Mouse (Mus musculus): ENCODE results near the gene Pabpc4.
"Not testable (repeated sequence)": the region's sequence is repeated elsewhere in the genome, so short reads cannot be mapped to it uniquely, and the experiment has no call there.

Pabpc4 gene

DNA sequence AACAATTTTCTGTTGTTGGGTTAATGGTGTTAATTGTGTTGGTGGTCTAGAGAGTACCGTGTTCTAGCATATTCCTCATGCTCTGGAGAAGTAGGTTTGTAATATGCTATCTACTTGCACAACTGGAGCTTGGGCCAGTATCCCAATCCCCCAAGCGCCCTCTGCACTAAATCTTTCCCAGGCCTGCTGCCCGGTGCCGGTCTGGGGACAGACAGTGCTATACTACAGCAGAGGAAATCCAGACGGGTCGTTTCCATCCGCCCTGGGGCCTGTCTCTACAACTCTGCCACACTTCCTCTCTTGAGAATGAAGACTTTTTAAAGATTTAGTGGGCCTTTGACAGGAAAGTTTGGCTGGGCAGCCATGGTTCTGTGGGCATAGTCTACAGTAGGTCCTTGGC, 30.8 kb downstream of the Pabpc4 start:
- in situ Hi-C loops (cut with MboI; ENCODE audit: unreplicated experiment in 2 of 2): loop anchor here in 1 of 2 experiments (25.0 kb wide), 2 partner anchors 94 to 619 kb away; partner anchors contain the start of genes 4930535I16Rik, Mycbp and Rragc

DNA sequence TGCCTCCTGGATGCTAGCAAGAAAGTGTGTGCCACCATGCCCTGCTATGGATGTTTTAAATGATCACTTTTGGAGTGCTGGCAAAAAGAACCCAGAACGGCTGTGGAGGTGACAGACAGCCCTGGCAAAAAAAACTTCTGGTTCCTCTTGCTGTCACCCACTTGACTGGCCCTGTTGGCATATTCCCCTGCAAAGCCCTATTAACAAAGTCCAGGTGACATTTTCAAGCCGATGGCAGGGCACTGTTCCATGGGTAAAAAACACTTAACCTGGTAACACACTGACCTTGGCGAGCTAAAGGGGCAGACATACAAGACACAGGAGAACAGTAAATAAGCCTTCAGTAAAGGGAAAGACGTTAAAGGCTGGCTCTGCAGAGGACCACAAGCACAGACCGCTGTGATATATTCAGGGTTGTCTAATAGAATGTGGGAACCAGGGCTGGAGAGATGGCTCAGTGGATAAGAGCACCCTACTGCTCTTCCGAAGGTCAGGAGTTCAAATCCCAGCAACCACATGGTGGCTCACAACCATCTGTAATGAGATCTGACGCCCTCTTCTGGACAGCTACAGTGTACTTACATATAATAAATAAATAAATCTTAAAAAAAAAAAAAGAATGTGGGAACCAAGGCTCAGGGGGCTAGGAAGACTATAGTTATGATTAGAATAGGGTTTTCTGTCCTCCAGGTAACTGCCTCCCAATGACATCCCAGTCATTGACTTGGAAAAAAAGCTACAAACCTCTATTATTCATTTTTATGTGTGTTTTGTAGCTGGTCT, 31.7 kb downstream of the Pabpc4 start:
- in situ Hi-C loops (cut with MboI; ENCODE audit: unreplicated experiment in 2 of 2): loop anchor here in 1 of 2 experiments (25.0 kb wide), 2 partner anchors 93 to 618 kb away; partner anchors contain the start of genes 4930535I16Rik, Mycbp and Rragc

DNA sequence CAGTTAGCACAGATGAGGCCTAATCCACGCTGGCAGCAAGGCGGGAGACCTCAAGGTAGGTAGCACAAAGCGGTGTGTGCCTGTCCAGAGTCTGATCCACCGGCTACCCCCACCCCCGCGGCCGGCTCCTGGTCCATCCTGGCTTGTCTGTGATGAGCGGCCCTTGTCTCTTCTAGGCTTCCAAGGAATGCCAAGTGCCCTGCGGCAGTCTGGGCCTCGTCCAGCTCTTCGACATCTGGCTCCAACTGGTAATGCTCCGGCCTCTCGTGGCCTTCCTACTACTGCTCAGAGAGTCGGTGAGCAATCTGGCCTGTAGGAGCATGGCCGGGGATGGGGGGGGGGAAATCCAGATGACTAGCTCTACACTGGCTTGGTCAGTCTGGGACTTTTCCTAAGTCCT, 32.9 kb downstream of the Pabpc4 start:
- in situ Hi-C loops (cut with MboI; ENCODE audit: unreplicated experiment in 2 of 2): loop anchor here in 1 of 2 experiments (25.0 kb wide), 2 partner anchors 92 to 617 kb away; partner anchors contain the start of genes 4930535I16Rik, Mycbp and Rragc

DNA sequence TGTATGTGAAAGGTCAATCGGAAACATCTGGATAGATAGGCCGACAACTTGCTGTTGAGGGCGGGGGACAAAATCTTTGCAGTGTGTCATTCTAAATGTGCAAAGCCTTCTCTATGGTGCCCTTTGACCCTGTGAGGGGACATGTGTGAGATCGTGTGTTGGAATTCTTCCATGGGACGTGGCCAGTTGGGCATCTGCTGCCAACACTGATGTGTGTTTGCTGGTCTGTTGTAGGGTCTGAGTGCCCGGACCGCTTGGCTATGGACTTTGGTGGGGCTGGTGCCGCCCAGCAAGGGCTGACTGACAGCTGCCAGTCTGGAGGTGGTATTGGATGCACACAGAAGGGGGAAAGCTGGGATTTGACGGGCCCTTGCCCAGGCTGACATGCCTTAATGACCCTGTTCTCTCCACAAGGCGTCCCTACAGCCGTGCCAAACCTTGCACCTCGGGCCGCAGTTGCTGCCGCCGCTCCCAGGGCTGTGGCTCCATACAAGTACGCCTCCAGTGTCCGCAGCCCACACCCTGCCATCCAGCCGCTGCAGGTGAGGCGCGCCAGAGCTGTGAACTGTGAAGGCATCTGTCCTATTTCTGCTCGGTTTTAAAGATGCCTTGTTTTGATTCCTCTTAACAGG, 33.5 kb downstream of the Pabpc4 start:
- in situ Hi-C loops (cut with MboI; ENCODE audit: unreplicated experiment in 2 of 2): loop anchor here in 1 of 2 experiments (25.0 kb wide), 2 partner anchors 92 to 617 kb away; partner anchors contain the start of genes 4930535I16Rik, Mycbp and Rragc

DNA sequence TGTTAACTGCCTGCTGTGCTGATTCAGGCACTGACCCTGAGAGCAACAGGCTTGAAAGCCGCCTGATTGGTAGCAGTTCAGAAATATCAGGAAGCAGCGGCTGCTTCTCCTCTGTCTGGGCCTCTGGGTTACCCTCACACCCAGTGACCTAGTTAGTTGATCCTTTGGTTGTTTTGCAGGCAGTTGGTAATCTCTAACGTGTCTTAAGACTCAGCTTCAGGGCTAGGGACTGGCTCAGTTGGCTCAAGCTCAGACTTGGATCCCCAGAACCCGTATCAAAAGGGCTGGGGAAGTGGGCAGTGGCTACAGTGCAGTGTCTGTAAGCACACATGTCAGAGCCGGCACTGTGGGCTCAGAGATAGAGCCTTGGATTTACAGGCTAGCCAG, 34.0 kb downstream of the Pabpc4 start:
- in situ Hi-C loops (cut with MboI; ENCODE audit: unreplicated experiment in 2 of 2): loop anchor here in 1 of 2 experiments (25.0 kb wide), 2 partner anchors 91 to 616 kb away; partner anchors contain the start of genes 4930535I16Rik, Mycbp and Rragc

DNA sequence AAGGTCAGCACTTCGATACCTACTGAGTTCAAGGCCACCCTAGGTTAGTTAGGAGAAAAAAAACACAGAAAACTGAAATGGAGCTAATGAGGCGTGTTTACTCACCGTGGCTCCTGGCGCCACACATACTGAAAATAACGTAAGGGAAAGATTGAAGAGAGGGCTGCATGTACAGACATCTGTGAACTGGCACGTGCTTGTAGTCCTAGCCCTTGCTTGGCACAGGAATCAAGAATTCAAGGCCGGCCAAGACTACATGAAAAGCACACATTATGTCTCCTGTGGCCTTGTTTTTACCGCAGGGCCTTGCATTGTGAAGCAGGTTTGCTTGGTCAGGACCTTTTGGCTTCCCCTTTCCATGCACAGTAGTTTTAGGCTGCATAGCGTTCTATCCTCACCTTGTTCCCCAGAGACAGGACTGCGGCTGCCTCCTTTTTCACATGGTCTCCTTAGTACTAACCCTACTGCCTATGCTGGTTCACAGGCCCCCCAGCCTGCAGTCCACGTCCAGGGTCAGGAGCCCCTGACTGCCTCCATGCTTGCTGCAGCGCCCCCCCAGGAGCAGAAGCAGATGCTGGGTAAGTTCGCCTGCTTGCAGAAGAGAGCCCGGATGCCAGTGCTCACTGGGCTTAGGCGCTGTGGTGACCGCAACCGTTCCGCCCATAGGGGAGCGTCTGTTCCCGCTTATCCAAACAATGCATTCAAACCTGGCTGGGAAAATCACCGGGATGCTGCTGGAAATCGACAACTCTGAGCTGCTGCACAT, 35.2 kb downstream of the Pabpc4 start:
- in situ Hi-C loops (cut with MboI; ENCODE audit: unreplicated experiment in 2 of 2): loop anchor here in 1 of 2 experiments (25.0 kb wide), 2 partner anchors 90 to 615 kb away; partner anchors contain the start of genes 4930535I16Rik, Mycbp and Rragc

DNA sequence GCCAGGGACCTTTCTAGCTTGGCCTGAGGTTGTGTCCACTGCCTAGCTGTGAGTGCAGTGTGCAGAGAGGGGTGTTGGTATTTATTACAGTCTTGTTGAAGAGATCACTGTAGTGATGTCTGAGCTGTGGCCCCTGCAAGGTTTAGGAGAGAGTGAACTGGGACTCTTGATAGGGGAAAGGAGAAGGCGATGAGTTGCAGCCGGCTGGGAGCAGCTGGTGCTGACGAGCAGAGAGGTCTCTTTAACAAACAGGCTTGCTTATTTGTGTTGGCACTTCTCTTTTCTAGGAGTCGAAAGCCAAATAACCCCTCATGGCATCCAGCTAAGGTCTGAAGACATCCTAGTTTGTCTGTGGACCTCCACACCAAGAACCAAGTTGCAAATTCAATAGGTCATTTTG, 36.1 kb downstream of the Pabpc4 start:
- in situ Hi-C loops (cut with MboI; ENCODE audit: unreplicated experiment in 2 of 2): loop anchor here in 1 of 2 experiments (25.0 kb wide), 2 partner anchors 89 to 614 kb away; partner anchors contain the start of genes 4930535I16Rik, Mycbp and Rragc

DNA sequence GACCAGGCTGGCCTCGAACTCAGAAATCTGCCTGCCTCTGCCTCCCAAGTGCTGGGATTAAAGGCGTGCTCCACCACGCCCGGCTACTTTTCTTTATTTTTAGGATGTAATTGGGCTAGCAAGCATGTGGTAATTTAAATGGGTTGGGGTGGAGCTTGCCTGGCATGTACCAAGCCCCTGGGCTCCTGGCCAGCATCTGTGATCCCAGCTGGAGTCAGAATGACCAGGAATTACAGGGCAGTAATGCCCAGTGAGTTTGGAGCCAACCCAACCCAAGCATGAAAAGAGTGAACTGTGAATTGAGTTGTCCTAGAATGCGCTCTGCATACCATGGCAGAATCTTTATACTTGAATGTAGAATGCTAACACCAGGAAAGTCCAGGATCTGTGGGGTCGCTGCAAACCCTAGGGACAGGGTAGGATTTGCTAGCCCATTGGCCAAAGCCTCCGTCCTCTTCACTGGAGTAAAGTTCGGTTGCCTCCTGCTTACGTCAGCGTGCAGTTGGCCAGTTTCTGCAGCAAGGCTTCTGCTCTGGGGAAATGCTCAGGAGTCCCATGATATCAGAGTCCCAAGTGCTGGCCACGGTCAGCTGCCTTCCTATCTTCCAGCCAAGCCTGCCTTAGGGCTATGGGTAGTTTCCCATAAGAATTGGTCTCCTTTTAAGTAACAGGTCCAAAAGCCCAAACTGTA, 37.0 kb downstream of the Pabpc4 start:
- in situ Hi-C loops (cut with MboI; ENCODE audit: unreplicated experiment in 2 of 2): loop anchor here in 1 of 2 experiments (25.0 kb wide), 2 partner anchors 88 to 613 kb away; partner anchors contain the start of genes 4930535I16Rik, Mycbp and Rragc

DNA sequence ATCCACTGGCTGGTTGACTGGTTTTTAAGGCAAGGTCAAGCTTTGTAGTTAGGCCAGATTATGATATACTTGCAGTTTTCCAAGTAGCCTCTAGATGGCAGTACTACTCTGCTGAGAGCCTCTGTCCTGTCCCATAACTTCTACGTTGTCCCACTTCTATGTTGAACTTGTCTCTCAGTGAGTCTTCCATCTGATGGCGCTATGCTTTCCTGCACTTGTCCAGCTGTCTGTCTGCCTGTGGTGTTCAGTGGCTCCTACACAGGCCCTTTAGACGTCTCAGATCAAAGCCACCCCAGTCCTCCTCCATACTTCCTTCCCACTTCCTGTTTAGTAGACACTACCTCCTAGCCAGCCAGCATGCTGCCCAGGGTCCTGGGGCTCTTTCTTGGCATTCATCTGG, 43.6 kb downstream of the Pabpc4 start:
- in situ Hi-C loops (cut with MboI; ENCODE audit: unreplicated experiment in 2 of 2): loop anchor here in 1 of 2 experiments (10.0 kb wide), 2 partner anchors 219 to 279 kb away; no protein-coding TSS in a partner anchor

DNA sequence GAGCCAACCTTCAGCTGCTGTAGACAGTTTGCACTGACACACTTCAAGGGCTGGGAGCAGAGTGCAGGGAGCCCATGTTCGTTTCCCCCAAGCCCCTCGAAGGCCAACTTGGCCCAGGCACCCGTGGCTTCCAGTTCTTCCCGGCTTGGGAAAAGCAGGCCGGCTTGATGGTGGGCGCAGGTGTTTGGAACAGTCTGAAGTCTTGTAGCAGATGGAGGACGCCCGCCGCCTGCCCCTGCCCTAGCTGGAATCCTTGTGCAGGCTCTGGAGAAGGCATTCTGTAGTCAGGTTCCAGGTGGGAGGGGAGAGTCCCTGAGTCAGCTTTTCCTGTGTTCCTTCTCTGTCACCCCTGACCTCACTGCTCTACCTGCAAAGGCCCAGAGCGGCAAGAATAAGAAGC, 44.8 kb downstream of the Pabpc4 start:
- in situ Hi-C loops (cut with MboI; ENCODE audit: unreplicated experiment in 2 of 2): loop anchor here in 1 of 2 experiments (10.0 kb wide), 2 partner anchors 218 to 278 kb away; no protein-coding TSS in a partner anchor

DNA sequence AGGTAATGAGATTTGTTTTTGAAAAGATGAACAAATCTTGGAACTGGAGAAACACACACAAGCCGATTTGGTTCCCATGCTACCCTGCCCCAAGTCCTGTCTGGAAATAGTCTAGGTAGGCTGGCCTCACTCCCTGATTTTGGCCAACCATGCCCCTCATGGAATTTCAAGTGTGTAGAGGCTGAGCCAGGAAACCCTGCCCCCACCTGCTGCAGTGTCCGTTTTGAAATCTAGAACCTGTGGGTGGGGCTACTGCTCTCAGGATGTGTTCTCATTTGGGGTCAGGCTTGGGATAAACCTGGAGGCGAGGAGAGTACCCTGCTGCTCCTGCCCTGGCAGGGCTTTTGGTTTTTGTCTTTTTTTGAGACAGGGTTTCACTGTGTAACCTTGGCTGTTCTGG, 46.1 kb downstream of the Pabpc4 start:
- in situ Hi-C loops (cut with MboI; ENCODE audit: unreplicated experiment in 2 of 2): loop anchor here in 1 of 2 experiments (10.0 kb wide), 2 partner anchors 217 to 277 kb away; no protein-coding TSS in a partner anchor

DNA sequence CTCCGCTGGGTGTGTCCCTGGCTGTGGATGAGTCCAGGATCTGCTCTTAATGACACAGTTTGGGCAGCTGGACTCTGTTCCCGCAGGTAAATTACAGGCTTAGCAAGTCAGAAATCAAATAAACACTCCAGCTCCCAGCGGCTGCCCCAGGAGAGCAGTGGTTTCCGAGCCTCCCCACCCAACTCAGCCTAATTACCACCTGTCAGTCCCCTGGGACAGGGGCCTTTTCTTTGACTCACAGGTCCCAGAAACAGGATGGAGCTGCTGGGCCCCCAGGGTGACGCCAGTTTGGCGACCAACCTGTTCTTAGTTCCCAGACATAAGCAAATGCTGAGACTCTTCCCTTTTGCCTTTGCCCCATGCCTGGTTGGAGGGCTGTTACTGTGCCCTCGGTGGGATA, 49.7 kb downstream of the Pabpc4 start:
- in situ Hi-C loops (cut with MboI; ENCODE audit: unreplicated experiment in 2 of 2): no loop called here

DNA sequence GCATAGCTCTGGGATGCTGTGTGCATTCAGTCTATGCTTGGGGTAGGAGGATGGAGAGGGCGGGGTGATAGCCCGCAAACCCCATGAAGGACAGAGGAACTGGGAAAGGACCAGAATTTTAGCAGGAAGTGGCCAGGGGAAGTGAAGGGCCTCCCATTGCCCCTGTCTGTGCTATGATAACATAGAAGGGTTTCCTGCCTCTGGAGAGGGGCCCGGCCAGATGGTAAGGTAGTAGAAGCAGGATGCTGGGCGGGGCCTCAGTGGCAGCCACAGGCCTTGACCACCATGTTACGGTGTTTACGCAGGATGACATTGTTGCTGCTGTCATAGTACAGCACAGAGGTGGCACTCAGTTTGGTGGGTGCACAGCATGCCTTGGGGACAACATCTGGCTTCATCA, 50.9 kb downstream of the Pabpc4 start:
- in situ Hi-C loops (cut with MboI; ENCODE audit: unreplicated experiment in 2 of 2): no loop called here

DNA sequence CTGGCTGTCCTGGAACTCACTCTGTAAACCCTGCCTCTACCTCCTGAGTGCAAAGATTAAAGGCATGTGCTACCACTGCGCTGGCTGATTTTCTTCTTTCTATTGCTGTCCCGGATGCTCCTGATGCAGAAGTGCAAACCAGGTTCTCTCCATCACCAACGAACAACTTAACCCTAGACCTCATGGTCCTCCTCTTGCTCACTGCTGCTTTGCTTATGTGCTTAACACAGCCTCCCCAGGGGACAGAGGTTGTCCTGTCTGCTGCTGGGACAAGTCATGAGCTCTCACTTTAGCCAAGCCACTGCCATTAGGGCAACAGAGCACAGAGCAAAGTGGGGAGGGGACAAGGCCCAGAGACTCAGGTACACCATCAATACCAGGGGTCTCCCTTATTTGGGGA, 52.3 kb downstream of the Pabpc4 start:
- in situ Hi-C loops (cut with MboI; ENCODE audit: unreplicated experiment in 2 of 2): no loop called here

DNA sequence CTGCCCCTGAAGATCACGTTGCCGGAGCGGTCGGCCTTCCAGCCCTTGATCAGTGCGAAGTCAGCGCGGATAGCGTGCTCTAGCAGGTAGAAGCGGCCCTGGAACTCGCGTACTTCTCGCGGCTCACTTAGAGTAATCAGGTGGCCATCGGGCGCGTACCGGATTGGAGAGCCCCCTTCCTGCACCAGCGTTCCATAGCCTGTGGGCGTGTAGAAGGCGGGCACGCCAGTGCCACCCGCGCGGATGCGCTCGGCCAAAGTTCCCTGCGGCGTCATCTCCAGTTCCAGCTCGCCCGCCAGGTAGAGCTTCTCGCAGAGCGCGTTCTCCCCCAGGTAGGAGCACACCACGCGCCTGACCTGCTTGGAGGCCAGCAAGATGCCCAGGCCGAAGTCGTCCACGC, 60.8 kb downstream of the Pabpc4 start:
- in situ Hi-C loops (cut with MboI; ENCODE audit: unreplicated experiment in 2 of 2): not testable (repeated sequence)

DNA sequence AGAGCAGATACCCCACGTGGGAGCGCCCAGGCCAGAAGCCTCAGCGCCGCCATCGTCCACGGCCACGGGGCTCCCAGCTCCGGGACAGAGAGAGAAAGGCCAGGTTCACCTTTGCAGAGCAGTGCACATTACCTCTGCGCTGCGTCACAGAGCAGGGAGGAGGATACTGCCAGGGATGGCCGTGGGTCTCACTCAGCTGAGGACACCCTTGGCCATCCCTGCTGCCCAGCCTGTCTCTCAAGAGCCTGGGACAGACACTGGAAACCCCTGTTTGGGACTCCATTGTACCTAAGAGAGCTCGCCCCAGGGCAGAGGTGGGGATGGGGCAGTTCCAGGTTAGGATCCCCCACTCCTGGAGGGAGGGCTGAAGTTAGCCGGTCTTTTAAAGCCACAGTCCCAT, 61.4 kb downstream of the Pabpc4 start, which contains the start of gene Oxct2a:
Gene Oxct2a (minus strand): TSS at position 101 of the 400 bp plus-strand sequence.
- in situ Hi-C loops (cut with MboI; ENCODE audit: unreplicated experiment in 2 of 2): no loop called here

DNA sequence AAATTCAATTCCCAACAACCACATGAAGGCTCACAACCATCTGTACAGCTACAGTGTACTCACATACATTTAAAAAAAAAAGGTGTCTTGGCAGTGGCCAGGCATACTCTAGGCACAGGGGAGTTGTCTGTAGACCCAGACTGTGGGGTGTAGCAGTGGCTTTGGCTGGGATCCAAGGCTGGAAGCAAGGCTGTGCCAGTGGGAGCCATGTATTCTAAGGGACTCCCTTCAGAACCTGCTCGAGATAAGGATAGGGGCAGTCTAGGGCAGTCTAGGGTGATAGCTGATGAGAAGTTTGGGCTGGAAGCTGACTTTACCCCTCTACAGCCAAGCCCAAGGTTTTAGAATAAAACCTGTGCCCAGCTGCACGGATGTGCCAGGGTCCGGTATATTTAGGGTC, 63.9 kb downstream of the Pabpc4 start:
- in situ Hi-C loops (cut with MboI; ENCODE audit: unreplicated experiment in 2 of 2): no loop called here

DNA sequence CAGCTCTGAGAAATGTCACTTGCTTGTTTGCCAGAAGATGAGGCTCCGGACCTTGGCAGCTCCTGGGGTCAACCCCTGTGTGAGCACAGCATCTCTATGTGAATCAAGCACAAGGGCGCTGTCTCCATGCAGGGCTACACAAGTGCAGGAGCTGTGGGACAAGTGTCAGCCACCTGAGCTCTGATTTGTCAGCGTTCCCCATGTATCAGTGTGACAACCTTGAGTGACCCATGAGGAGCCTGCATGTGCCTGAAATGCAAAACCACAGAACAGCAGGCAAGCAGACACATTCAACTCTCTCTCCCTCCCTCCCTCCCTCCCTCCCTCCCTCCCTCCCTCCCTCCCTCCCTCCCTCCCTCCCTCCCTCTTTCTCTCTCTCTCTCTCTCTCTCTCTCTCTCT, 65.5 kb downstream of the Pabpc4 start:
- in situ Hi-C loops (cut with MboI; ENCODE audit: unreplicated experiment in 2 of 2): no loop called here

DNA sequence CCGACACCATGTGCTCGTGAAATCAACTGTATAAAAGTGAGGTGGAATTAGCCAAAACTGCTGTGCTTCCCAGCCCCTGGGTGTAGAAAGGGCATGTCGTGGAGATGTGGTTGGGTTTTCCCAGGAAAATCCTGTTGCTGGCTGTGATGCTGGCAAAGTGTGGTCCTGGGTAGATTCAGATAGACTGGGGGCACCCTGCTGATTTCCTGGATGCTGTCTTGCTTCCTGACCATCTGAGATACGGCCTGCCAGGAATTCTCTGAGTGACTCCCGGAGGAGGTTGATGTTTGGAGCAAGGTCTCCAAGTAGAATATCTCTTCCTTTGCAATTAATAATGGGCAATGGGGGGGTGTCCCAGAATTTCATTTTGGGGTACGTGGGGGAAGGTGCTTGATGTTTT, 66.8 kb downstream of the Pabpc4 start:
- in situ Hi-C loops (cut with MboI; ENCODE audit: unreplicated experiment in 2 of 2): no loop called here

DNA sequence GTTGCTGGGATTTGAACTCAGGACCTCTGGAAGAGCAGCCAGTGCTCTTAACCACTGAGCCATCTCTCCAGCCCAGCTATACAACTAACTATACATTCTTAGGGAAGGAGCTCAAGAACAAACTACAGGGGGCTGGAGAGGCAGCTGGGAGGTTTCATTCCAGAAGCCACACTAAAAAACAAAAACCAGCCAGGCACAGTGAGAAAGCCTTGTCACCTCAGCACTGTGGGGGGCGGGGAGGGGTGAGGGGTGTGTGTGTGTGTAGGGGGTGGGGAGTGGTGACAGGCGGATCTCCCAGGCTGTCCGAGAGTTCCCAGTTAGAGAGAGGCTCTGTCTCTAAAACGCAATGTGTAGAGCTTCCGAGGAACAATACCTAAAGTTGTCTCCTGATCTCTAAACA, 69.2 kb downstream of the Pabpc4 start:
- in situ Hi-C loops (cut with MboI; ENCODE audit: unreplicated experiment in 2 of 2): no loop called here

Measured in v-Abl transformed pro-B cells (cell line).